In genomic region chr11:96076221-96077105, GRCm38 (mm10) we compare ENCODE assay signal across 10 mouse cellular contexts. TPM values are rescaled to one million over a fixed set of nuclear protein-coding genes. Genes with fewer than 3 reads are reported as not detected.
DNase-seq lines count a peak whose midpoint lies in the region; ATAC-seq and TF ChIP-seq lines count a peak whose summit lies in the region.
"Had no signal": no experiment of that assay in that cellular context is flagged by ENCODE, and none has a peak within 500 bp of the region (broad histone marks: within the 10 kb centered on the region; RNA-seq: fewer than 3 reads in every experiment).

No protein-coding gene starts in this region.

- TF ChIP-seq RAD21 in MEL (IDR thresholded peaks at IDR 0.05; ENCODE audit: low read depth, low read length): no peak

- H3K9ac ChIP-seq in heart, embryonic 13.5 days: peak overlapping the region; percentile 70
- peak overlapping the region; percentile 77 for H3K9ac ChIP-seq in MEL (ENCODE audit: control insufficient read depth, low read depth, low read length, poor library complexity, severe bottlenecking)
- H3K9ac ChIP-seq in hindbrain, embryonic 11.5 days (ENCODE audit: low read depth, low read length): peak overlapping the region; percentile 32; the same call in 1 of the 2 replicates
- H3K9ac ChIP-seq in midbrain, embryonic 13.5 days (replicated peaks): 0 out of 2 replicates have a peak overlapping the region, but pooled peaks have one; percentile 32

- H3K9me3 ChIP-seq in heart, embryonic 13.5 days: no peaks in the 10 kb centered on the region
- no peaks in the 10 kb centered on the region for H3K9me3 ChIP-seq in MEL (replicated peaks; ENCODE audit: insufficient read depth, low read length)
- H3K9me3 ChIP-seq in hindbrain, embryonic 11.5 days (ENCODE audit: control insufficient read depth, low read length): no peaks in the 10 kb centered on the region
- H3K9me3 ChIP-seq in midbrain, embryonic 13.5 days: no peaks in the 10 kb centered on the region

- H3K4me1 ChIP-seq in heart, embryonic 13.5 days: peaks cover 23% of the 10 kb centered on the region
- peaks cover 0 to 25% of the 10 kb centered on the region in 2 experiments; a peak in 3 of 4 replicates for H3K4me1 ChIP-seq in MEL (ENCODE audit: control insufficient read depth in 1 of 2, insufficient read depth in 2 of 2, low read length in 2 of 2)
- peaks cover 3% of the 10 kb centered on the region; the same call in 1 of the 2 replicates for H3K4me1 ChIP-seq in hindbrain, embryonic 11.5 days (replicated peaks; ENCODE audit: control insufficient read depth, insufficient read depth, low read length)
- peaks cover 19% of the 10 kb centered on the region for H3K4me1 ChIP-seq in midbrain, embryonic 13.5 days (replicated peaks)

- peak overlapping the region; percentile 84 for H3K4me3 ChIP-seq in heart, embryonic 13.5 days
- H3K4me3 ChIP-seq in MEL (ENCODE audit: control insufficient read depth in 1 of 2, insufficient read depth in 1 of 2, low read depth in 2 of 2, low read length in 2 of 2): peak overlapping the region; percentile 63 to 65
- H3K4me3 ChIP-seq in hindbrain, embryonic 11.5 days (ENCODE audit: low read depth, low read length): peak overlapping the region; percentile 6
- peak overlapping the region; percentile 36 for H3K4me3 ChIP-seq in midbrain, embryonic 13.5 days (replicated peaks)

- no peak for DNase-seq in heart, postnatal 14 days
- no peak for DNase-seq in MEL (ENCODE audit: low read depth, low spot score)
- no peak for DNase-seq in hindbrain, embryonic 11.5 days (ENCODE audit: low spot score)
- DNase-seq in right cerebral cortex, postnatal 4 days: no peak
- DNase-seq in urinary bladder, postnatal 4 days (ENCODE audit: low spot score in 2 of 2): no peak
- no peak for DNase-seq in kidney, postnatal 36 days

- H3K27ac ChIP-seq in heart, embryonic 13.5 days (replicated peaks): peak overlapping the region; percentile 84
- peak overlapping the region; percentile 73 for H3K27ac ChIP-seq in MEL (ENCODE audit: control insufficient read depth, low read depth, low read length)
- no peak overlapping the region for H3K27ac ChIP-seq in hindbrain, embryonic 11.5 days (ENCODE audit: low read depth, low read length)
- H3K27ac ChIP-seq in midbrain, embryonic 13.5 days: peak overlapping the region; percentile 80

- peaks cover 17% of the 10 kb centered on the region for H3K36me3 ChIP-seq in heart, embryonic 13.5 days
- peaks cover 5 to 25% of the 10 kb centered on the region in 2 experiments for H3K36me3 ChIP-seq in MEL (ENCODE audit: control insufficient read depth in 1 of 2, insufficient read depth in 2 of 2, low read length in 2 of 2)
- peaks cover 2% of the 10 kb centered on the region; the same call in 1 of the 2 replicates for H3K36me3 ChIP-seq in hindbrain, embryonic 11.5 days (ENCODE audit: control insufficient read depth, insufficient read depth, low read length)
- H3K36me3 ChIP-seq in midbrain, embryonic 13.5 days: peaks cover 10% of the 10 kb centered on the region

- no peak for TF ChIP-seq POLR2A in MEL (IDR thresholded peaks at IDR 0.05; ENCODE audit: control insufficient read depth in 1 of 2, insufficient read depth in 1 of 2, low read depth in 1 of 2, low read length in 2 of 2, poor library complexity in 1 of 2)

- H3K4me2 ChIP-seq in heart, embryonic 13.5 days: peak overlapping the region; percentile 74
- peak overlapping the region; percentile 34 for H3K4me2 ChIP-seq in hindbrain, embryonic 11.5 days (replicated peaks; ENCODE audit: low read depth, low read length)
- H3K4me2 ChIP-seq in midbrain, embryonic 13.5 days (replicated peaks): peak overlapping the region; percentile 52

- 64% methylated on average over 13 of the region's 13 CpGs for WGBS in heart, embryonic 13.5 days
- 65% methylated on average over 13 of the region's 13 CpGs for WGBS in hindbrain, embryonic 11.5 days
- 72% methylated on average over 13 of the region's 13 CpGs for WGBS in midbrain, embryonic 13.5 days

- H3K27me3 ChIP-seq in heart, embryonic 13.5 days (replicated peaks): no peaks in the 10 kb centered on the region
- H3K27me3 ChIP-seq in MEL (ENCODE audit: control insufficient read depth in 1 of 2, insufficient read depth in 2 of 2, low read length in 2 of 2): no peaks in the 10 kb centered on the region
- no peaks in the 10 kb centered on the region for H3K27me3 ChIP-seq in hindbrain, embryonic 11.5 days (ENCODE audit: control insufficient read depth, insufficient read depth, low read length)
- no peaks in the 10 kb centered on the region for H3K27me3 ChIP-seq in midbrain, embryonic 13.5 days

- TF ChIP-seq EP300 in MEL (IDR thresholded peaks at IDR 0.05; ENCODE audit: low read depth in 1 of 2, low read length in 2 of 2): no peak

- no peak for TF ChIP-seq CTCF in MEL (IDR thresholded peaks at IDR 0.05 in 2 of 3, conservative IDR thresholded peaks at IDR 0.05 in 1 of 3; ENCODE audit: control insufficient read depth in 1 of 3, insufficient read depth in 1 of 3, low read depth in 2 of 3, low read length in 3 of 3, poor library complexity in 1 of 3, severe bottlenecking in 1 of 3)

- peaks cover 24% of the 10 kb centered on the region for H3K79me2 ChIP-seq in MEL (ENCODE audit: control insufficient read depth, insufficient read depth, low read length, poor library complexity)

- intact Hi-C loops in heart, postnatal 14 days (cut with DNase I): no loop called here

- ATAC-seq in heart, embryonic 13.5 days (ENCODE audit: extremely low read depth, insufficient number of reproducible peaks, low FRiP score, low TSS enrichment): no peak
- no peak for ATAC-seq in hindbrain, embryonic 11.5 days (ENCODE audit: low FRiP score)
- no peak for ATAC-seq in midbrain, embryonic 13.5 days

TF ChIP-seq in MEL, 35 proteins besides CTCF, POLR2A, EP300 and RAD21 (continues in another document):
- TF ChIP-seq GATA1 (IDR thresholded peaks at IDR 0.05; ENCODE audit: low read depth, low read length) (no peak), ZKSCAN1 (IDR thresholded peaks at IDR 0.05; ENCODE audit: low read depth, low read length) (0 out of 2 replicates have a peak, but pooled peaks have one; percentile 21), ZC3H11A (IDR thresholded peaks at IDR 0.05; ENCODE audit: low read depth, low read length) (no peak), CHD1 (IDR thresholded peaks at IDR 0.05; ENCODE audit: low read depth, low read length) (peak; percentile 87; the same call in 1 of the 2 replicates), POLR2AphosphoS5 (IDR thresholded peaks at IDR 0.05; ENCODE audit: borderline replicate concordance, low read depth, low read length) (no peak), MAZ (IDR thresholded peaks at IDR 0.05; ENCODE audit: low read depth, low read length) (no peak), ETS1 (IDR thresholded peaks at IDR 0.05; ENCODE audit: low read depth, low read length) (0 out of 2 replicates have a peak, but pooled peaks have one; percentile 14), CHD2 (IDR thresholded peaks at IDR 0.05; ENCODE audit: low read length) (no peak), HCFC1 (IDR thresholded peaks at IDR 0.05; ENCODE audit: low read depth, low read length) (no peak), MEF2A (IDR thresholded peaks at IDR 0.05; ENCODE audit: extremely low read depth, insufficient replicate concordance, low read depth, low read length, poor library complexity, severe bottlenecking) (no peak), RCOR1 (IDR thresholded peaks at IDR 0.05; ENCODE audit: low read depth, low read length) (no peak)

RNA-seq across cellular contexts. Expression of gene Atp5g1, which starts 1.0 kb away (rescaled TPM):
- polyA plus RNA-seq in heart, embryonic 13.5 days (2015; fragmentation: Nextera tagmentation; extraction: Ambion mirVana): 1,502 and 1,689 TPM in 2 replicates
- 1,000 to 10,000 TPM; 3,151 to 3,310 TPM for total RNA-seq in heart, postnatal 14 days (2021)
- total RNA-seq in MEL (2012; rRNA removed): 1,306 and 1,519 TPM in 2 replicates
- 1,000 to 10,000 TPM in 1 of 2 experiments, not detected in 1; 1,694 TPM for polyA plus RNA-seq in MEL (2012; ENCODE audit: insufficient read depth in 1 of 2, insufficient read length in 2 of 2, low read depth in 1 of 2, low replicate concordance in 2 of 2, missing spikeins in 1 of 2)
- 474 and 485 TPM in 2 replicates for polyA plus RNA-seq in hindbrain, embryonic 11.5 days (2014; fragmentation: Nextera tagmentation; extraction: Ambion mirVana)
- 423 and 443 TPM in 2 replicates for polyA plus RNA-seq in midbrain, embryonic 13.5 days (2015; fragmentation: Nextera tagmentation; extraction: Ambion mirVana)

RNA-seq across cellular contexts. Expression of gene Ube2z, which starts 11.3 kb away (rescaled TPM):
- polyA plus RNA-seq in heart, embryonic 13.5 days (2015; fragmentation: Nextera tagmentation; extraction: Ambion mirVana): 31.5 and 33.1 TPM in 2 replicates
- total RNA-seq in heart, postnatal 14 days (2021): 10 to 100 TPM; 31.9 to 36.8 TPM
- 55.3 and 56.8 TPM in 2 replicates for total RNA-seq in MEL (2012; rRNA removed)
- 10 to 100 TPM in 1 of 2 experiments, not detected in 1; 58.5 TPM for polyA plus RNA-seq in MEL (2012; ENCODE audit: insufficient read depth in 1 of 2, insufficient read length in 2 of 2, low read depth in 1 of 2, low replicate concordance in 2 of 2, missing spikeins in 1 of 2)
- polyA plus RNA-seq in hindbrain, embryonic 11.5 days (2014; fragmentation: Nextera tagmentation; extraction: Ambion mirVana): 20.9 and 25.2 TPM in 2 replicates
- polyA plus RNA-seq in midbrain, embryonic 13.5 days (2015; fragmentation: Nextera tagmentation; extraction: Ambion mirVana): 28.9 and 34.0 TPM in 2 replicates

RNA-seq across cellular contexts. Expression of gene Calcoco2, which starts 35.3 kb away (rescaled TPM):
- polyA plus RNA-seq in heart, embryonic 13.5 days (2015; fragmentation: Nextera tagmentation; extraction: Ambion mirVana): not detected in 2 replicates
- total RNA-seq in heart, postnatal 14 days (2021): not detected
- total RNA-seq in MEL (2012; rRNA removed): not detected in 2 replicates
- not detected for polyA plus RNA-seq in MEL (2012; ENCODE audit: insufficient read depth in 1 of 2, insufficient read length in 2 of 2, low read depth in 1 of 2, low replicate concordance in 2 of 2, missing spikeins in 1 of 2)
- polyA plus RNA-seq in hindbrain, embryonic 11.5 days (2014; fragmentation: Nextera tagmentation; extraction: Ambion mirVana): 0.17 TPM in 1 of 2 replicates, not detected in the other
- polyA plus RNA-seq in midbrain, embryonic 13.5 days (2015; fragmentation: Nextera tagmentation; extraction: Ambion mirVana): not detected in 2 replicates
- total RNA-seq: adrenal gland, postnatal 36 days; neutrophil, adult 5-6 weeks had no signal

RNA-seq across cellular contexts. Expression of gene Snf8, which starts 41.8 kb away (rescaled TPM):
- polyA plus RNA-seq in heart, embryonic 13.5 days (2015; fragmentation: Nextera tagmentation; extraction: Ambion mirVana): 68.3 and 74.7 TPM in 2 replicates
- total RNA-seq in heart, postnatal 14 days (2021): 10 to 100 TPM; 45.8 to 51.2 TPM
- 135 and 137 TPM in 2 replicates for total RNA-seq in MEL (2012; rRNA removed)
- 100 to 1,000 TPM in 1 of 2 experiments, not detected in 1; 183 TPM for polyA plus RNA-seq in MEL (2012; ENCODE audit: insufficient read depth in 1 of 2, insufficient read length in 2 of 2, low read depth in 1 of 2, low replicate concordance in 2 of 2, missing spikeins in 1 of 2)
- 47.3 and 48.8 TPM in 2 replicates for polyA plus RNA-seq in hindbrain, embryonic 11.5 days (2014; fragmentation: Nextera tagmentation; extraction: Ambion mirVana)
- polyA plus RNA-seq in midbrain, embryonic 13.5 days (2015; fragmentation: Nextera tagmentation; extraction: Ambion mirVana): 133 and 142 TPM in 2 replicates

RNA-seq across cellular contexts. Expression of gene Gip, which starts 52.1 kb away (rescaled TPM):
- polyA plus RNA-seq in heart, embryonic 13.5 days (2015; fragmentation: Nextera tagmentation; extraction: Ambion mirVana): not detected in 2 replicates
- not detected for total RNA-seq in heart, postnatal 14 days (2021)
- total RNA-seq in MEL (2012; rRNA removed): 3.8 and 5.0 TPM in 2 replicates
- 1 to 10 TPM in 1 of 2 experiments, not detected in 1; 7.0 TPM for polyA plus RNA-seq in MEL (2012; ENCODE audit: insufficient read depth in 1 of 2, insufficient read length in 2 of 2, low read depth in 1 of 2, low replicate concordance in 2 of 2, missing spikeins in 1 of 2)
- not detected in 2 replicates for polyA plus RNA-seq in hindbrain, embryonic 11.5 days (2014; fragmentation: Nextera tagmentation; extraction: Ambion mirVana)
- not detected in 2 replicates for polyA plus RNA-seq in midbrain, embryonic 13.5 days (2015; fragmentation: Nextera tagmentation; extraction: Ambion mirVana)
- total RNA-seq: adrenal gland, postnatal 36 days; neutrophil, adult 5-6 weeks had no signal

Comparison
In these comparisons a context has a peak if more than half of its experiments do, and no peak if none do; other contexts are left out.
1. H3K4me3 ChIP-seq: peak in every context shown above with its lines; median percentile 84 in heart, embryonic 13.5 days; 64 in MEL; 36 in midbrain, embryonic 13.5 days; 6 in hindbrain, embryonic 11.5 days.